Mouse (Mus musculus) cerebellum, adult 11 months (tissue): ENCODE measurements at regions not wholly inside any gene's neighbourhood (a gene's known extent, or its start where the extent isn't known, plus 50 kb on each side); places are given as distances from the start of the nearest gene placed in this dataset.

ENCODE experiments used
- DNase-seq: peaks from one replicate; pipeline ENCODE4 v3.0.0; 2022

GRCm38 (mm10) chr13:26594313-26594712 lies 175.7 kb downstream of the Hdgfl1 start:
- no peak for DNase-seq

GRCm38 (mm10) chr13:26593750-26594149 lies 176.2 kb downstream of the Hdgfl1 start:
- DNase-seq: no peak

DNA sequence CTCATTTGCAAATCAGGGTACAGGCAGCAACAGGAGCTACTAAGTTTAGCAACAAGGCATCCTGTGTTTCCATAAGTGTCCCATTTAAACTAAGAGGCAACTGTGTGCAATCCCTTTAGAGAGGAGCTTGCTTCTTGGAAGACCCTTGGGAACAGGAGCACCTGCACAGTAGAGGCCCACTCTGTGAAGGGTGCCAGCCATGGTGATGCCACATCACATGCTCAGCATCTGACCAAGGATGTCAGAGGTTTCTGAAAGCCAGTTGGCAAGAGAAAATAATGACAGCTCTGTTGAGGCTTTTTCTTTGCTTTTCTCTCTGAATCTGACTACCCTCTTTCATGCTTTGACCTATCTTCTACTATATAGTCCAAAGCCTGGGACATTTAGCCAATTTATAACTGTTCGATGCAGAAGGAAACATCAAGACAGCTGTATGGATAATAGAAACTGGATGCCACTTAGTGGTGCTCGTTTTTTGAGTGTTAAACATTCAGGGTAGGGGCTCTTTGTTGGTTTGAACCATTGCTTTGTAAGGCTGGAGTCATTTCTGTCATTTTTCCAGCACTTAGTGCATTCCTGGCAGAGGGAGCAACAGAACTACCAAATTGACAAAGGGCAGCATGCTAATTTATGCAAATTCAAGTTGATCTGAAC lies 193.9 kb downstream of the Hdgfl1 start:
- no peak for DNase-seq

- no peak for DNase-seq
Observed at GRCm38 (mm10) chr13:26569422-26569821, 200.5 kb downstream of the Hdgfl1 start.

DNA sequence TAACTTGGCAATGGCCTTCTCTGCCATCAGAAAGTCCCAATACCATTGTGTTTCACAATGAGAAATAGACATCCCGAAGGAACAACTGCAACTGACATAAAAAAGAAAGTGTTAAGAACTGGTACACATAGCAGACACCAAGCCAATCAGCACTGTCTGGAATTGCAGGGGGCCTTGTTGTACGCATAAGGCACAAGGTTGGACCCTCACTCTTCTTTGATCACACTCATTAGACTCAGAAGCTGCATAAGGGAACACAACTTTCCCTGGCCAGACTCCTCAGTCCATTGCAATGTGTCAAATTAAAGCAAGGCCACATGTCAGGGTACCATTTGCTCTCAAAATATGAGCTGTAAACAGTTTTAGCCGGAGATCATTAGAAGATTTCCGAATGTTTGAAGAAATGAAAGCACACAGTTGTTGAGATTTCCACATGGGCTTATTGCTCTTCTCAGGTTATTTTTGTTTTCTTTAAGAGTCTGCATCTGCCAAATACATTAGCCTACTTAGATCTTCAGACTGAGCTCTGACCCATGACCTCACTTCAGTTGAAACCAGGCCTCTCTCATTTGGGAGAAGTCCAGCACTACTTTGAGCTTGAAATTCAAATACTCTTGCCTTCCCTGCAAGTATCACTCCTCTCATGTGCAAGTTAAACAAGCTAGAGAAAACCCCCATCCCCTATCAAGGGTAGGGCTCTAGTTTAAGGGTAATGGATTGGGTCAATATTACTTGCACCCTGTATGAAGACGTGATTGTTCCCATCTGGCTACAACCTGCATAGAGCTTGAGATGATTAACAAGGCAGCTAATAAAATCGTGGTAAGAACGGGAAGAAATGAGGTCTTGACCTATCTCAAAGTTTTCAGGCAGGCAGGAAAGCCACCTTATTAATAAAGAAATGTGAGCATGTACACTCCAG lies 204.8 kb downstream of the Hdgfl1 start:
- DNase-seq: no peak

DNA sequence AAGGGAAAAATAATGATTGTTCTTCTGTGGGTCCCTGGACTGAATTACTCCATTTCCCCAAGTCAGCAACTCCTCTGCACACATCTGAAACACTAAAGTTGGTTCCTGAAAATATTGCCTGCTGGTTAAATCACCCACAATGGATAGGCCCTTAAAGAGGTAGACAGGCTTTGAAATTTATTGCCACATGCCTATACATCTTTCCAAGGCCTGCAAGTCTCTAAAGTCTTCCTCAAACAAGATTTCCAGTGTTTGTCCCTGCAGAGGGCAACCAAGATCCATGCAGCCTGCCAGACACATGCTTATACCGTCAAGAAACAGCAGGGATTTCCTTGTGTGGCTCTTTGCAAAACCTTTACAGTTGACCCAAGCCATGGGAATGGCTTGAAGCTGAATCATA lies 211.6 kb downstream of the Hdgfl1 start:
- DNase-seq: no peak

DNA sequence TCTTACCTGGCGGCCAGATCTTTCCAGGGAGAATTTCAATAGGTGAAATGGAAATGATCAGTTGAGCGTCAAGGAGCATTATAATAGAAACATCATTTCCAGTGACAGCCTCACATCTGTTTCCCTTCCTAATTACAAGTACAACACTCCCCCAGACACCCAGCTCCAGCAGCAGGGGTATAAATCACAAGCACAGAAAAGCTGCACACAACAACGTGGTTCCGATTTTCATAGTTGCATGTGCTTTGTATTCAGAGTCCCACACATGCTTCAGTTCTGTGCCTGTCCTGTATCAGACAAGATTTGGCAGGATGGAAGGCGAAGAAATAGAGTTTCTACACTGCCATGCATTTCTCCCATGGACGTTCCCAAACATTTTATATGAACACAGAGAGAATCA lies 215.7 kb downstream of the Hdgfl1 start:
- DNase-seq: no peak

- DNase-seq: no peak
Observed at GRCm38 (mm10) chr13:26552122-26552521, 217.8 kb downstream of the Hdgfl1 start.

GRCm38 (mm10) chr13:26538928-26539327 lies 231.0 kb downstream of the Hdgfl1 start:
- DNase-seq: no peak

- no peak for DNase-seq
Observed at GRCm38 (mm10) chr13:26536575-26536974, 233.4 kb downstream of the Hdgfl1 start.

- DNase-seq: no peak
Observed at GRCm38 (mm10) chr13:26532761-26533160, 237.2 kb downstream of the Hdgfl1 start.

DNA sequence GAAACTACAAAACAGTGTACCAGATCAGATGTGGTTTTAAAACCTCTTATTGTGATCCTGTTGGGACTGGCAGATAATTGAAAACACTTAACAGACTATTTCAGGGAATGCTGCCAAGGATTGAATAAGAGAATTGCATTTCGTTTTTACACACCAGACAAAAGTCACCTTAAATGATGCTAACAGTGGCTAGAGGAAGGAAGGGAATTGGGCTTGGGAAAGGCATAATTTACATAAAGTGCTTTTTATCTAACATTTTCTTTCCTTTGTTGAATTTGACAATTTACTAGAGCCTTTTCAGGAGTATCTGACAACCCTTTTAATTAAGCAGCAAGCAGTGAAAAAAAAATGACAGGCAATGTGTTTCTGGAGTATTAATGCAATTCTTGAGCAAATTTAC lies 250.9 kb downstream of the Hdgfl1 start:
- no peak for DNase-seq

GRCm38 (mm10) chr13:26518425-26518824 lies 251.5 kb downstream of the Hdgfl1 start:
- no peak for DNase-seq

- no peak for DNase-seq
Observed at GRCm38 (mm10) chr13:26517646-26518045, 252.3 kb downstream of the Hdgfl1 start.

DNA sequence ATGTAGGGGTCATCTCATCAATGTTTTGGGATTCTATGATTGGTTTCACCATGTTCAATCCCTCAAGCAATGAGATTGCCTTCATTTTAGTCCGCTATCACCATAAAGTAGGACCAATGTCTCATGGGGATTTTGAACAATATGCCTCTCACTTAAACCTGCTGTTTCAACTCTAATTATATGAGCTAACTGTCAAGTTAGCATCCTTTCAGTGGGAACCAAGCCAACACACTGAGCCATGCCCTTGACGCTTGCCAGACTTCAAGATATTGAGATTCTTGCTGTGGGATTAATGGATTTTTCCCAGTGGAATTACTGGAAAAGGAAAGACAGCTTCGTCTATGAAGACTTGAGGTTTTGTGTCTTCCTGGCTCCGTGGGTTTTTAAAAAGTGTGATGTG lies 259.5 kb downstream of the Hdgfl1 start:
- DNase-seq: no peak

DNA sequence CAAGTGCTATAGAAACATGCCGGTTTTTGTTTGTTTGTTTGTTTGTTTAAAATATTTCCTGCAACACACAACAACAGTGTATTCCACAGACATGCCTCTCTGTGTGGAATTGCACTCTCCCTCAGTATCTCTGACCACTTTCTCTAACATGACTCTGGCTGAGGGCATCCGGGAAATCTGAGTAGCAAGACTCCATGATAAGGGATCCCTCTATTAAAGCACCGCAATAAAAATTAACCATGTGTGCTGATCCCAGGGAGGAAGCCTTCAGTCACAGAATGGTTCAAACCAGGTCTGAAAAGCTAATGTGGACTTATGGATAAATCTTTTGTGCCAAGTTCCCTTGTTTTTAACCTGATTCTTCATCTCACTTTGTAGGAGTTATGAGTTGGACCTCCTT lies 260.1 kb downstream of the Hdgfl1 start:
- no peak for DNase-seq

DNA sequence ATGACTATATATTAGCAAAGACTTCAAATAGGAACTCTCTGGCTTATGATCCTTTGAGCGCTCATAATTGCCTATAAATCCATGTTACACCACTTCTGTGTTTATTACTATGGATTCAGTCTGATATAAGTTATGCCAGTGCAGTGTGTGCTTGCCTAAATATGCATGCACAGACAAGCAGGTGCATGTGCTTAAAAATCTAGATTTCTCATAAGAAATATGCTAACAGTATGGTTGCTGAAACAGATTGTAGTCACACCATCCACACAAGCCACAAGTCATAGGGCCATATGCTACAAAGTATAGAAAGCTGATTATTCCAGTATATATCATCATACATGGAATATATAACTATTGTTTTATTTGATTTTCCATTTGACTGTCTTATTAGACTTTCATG lies 266.2 kb downstream of the Hdgfl1 start:
- DNase-seq: no peak

DNA sequence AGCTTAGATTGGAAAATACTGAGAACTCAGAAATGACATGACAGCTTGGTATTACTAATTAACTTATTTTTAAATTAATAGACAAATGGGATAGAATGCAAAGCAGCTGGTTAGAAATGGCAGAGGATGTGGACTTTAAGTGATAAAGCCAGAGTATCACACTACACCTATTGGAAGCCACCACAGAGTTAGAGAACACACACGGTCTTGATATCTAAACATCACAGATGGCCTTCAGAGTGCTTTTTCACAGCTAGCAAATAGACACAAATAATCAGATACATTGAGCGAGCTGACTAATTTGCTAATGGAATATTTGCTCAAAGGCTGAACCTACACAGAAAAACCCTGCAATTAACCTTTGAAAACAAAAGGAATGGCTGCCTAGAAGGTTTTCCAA lies 272.9 kb downstream of the Hdgfl1 start:
- DNase-seq: no peak

DNA sequence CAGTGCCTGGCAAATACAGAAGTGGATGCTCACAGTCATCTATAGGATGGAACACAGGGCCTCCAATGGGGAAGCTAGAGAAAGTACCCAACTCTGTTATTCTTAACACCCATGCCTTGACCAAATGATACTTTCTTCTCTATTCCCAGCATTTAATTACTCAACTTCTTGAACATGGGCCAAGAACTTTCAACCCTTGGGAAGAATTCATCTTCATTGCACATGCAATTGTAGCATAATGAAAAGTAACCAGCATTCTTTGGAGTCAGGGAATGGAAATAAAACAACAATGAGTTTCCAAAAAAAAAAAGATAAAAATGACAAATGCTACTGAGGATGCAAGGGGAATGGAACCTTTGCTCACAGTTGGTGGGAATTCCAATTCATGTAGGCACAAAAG lies 274.1 kb downstream of the Hdgfl1 start:
- DNase-seq: no peak

DNA sequence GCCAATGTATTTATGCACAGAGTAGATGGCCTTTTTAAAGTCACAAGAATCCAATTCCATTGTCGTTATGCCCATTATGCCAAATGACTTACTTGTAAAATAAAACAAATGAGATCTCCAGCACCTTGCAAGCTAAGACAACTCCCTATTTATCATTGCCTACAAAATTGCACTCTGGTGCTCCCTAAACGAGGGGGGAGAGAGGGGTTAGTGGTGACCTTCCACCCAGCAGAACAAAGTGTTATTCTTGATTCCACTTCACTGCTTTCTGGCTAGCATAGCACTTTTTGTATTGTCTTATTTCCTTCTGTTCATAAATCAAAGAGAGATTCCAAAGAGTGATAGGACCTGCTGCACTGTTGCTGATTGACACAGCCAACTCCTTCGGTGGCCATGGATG lies 300.6 kb downstream of the Hdgfl1 start:
- DNase-seq: no peak

- DNase-seq: no peak
Observed at GRCm38 (mm10) chr13:26467526-26467925, 302.4 kb downstream of the Hdgfl1 start.

- no peak for DNase-seq
Observed at GRCm38 (mm10) chr13:26464523-26464922, 305.4 kb downstream of the Hdgfl1 start.

DNA sequence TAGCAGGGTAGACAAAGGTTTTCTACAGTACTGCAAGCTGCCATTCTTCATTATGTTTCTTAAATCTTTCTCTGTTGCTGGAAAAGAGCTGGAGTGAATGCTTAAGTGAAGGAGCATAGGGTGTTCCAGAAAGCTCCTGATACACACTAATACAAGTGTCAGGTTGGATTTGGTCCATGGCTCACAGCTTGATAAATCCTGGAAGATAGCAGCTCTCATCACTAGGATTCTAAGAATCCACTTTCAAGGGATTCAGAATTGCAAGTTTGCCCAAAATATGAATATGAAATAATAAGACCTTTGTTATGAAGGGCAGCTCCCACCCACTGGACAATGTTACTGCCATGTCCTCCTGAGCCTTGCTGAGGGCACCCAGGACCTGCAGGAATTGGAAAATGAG lies 305.9 kb downstream of the Hdgfl1 start:
- DNase-seq: no peak

- no peak for DNase-seq
Observed at GRCm38 (mm10) chr13:26457487-26458253, 312.3 kb downstream of the Hdgfl1 start.
